Mouse (Mus musculus): ENCODE measurements at regions not wholly inside any gene's neighbourhood (a gene's known extent, or its start where the extent isn't known, plus 50 kb on each side); places are given as distances from the start of the nearest gene placed in this dataset.
A peak's percentile ranks its signal among the peaks of the same experiment; 100 is the strongest.

- ATAC-seq (replicated peaks; ENCODE audit: poor library complexity), result no peak
Observed at GRCm38 (mm10) chr14:84928161-84928560, 484.8 kb downstream of the Pcdh17 start.

DNA sequence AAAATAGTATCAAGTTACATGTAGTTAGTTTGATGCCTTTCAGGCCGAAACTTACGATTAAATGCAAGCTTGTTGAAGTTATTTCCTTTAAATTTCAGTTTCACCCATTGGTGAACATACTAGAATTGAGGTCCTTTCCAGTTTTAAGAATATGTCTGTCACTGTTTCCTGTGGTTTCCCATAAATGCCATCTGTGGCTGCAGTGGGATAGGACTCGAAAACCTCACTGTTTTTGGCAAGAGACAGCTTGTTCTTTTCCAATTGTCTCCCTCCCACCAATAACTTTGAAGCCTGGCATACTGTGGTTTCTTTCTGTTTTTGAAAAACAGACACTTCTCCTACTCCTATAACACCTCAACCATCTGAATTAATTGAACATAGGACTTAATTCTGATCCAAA is 490.7 kb downstream of the Pcdh17 start:
- peak; percentile 71 for ATAC-seq (replicated peaks; ENCODE audit: poor library complexity)

DNA sequence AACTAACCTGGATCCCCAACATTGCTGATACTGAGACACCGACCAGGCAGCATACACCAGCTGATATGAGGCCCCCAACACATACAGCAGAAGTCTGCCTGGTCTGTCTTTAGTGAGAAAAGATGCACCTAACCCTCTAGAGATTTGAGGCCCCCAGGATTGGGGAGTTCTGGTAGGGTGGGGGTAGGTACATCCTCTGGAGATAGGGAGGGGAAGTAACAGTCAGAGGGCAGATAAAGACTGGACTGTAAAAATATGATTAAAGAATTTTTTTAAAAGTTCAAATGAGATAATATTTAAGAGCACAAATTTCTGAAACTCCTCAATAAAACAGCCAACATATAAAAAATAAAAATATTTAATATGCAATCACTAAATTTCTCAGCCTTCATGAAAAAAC is 511.9 kb downstream of the Pcdh17 start:
- ATAC-seq (replicated peaks; ENCODE audit: poor library complexity), result no peak

DNA sequence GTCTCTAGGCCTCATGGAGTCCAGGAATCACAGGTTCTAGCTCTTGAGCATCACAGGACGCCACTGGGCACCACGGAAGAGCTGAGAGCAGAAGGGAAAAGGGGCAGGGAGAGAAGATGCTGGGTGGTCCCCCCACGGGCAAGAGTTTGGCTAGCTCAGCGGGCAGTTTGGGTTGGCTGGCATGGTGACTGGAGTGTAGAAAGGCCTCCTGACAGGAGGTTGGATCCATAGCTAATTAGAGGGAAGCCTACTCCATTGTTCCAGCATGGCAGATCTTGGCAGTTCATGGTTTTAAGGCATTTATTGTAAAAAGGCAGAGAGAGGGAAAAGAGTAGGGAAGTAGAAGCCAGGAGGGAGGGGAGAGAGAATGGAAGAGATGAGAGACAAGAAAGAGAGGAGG is 544.4 kb downstream of the Pcdh17 start:
- no peak for ATAC-seq (replicated peaks; ENCODE audit: poor library complexity)

GRCm38 (mm10) chr14:85012384-85012783 is 569.0 kb downstream of the Pcdh17 start:
- no peak for ATAC-seq (replicated peaks; ENCODE audit: poor library complexity)
